Comparison of ENCODE assay signal across 20 mouse cellular contexts in genomic region chr2:63280911-63281310, GRCm38 (mm10).
DNase-seq lines count a peak whose midpoint lies in the region; ATAC-seq and TF ChIP-seq lines count a peak whose summit lies in the region.
"Had no signal": no experiment of that assay in that cellular context is flagged by ENCODE, and none has a peak within 500 bp of the region (broad histone marks: within the 10 kb centered on the region; RNA-seq: fewer than 3 reads in every experiment).

No protein-coding gene starts in this region.

- no peak overlapping the region for H3K9ac ChIP-seq in kidney, embryonic 15.5 days
- H3K9ac ChIP-seq in stomach, embryonic 14.5 days (replicated peaks; ENCODE audit: low read depth, low read length) = no peak overlapping the region
- H3K9ac ChIP-seq in forebrain, postnatal 0 days = no peak overlapping the region
- H3K9ac ChIP-seq in hindbrain, embryonic 16.5 days (ENCODE audit: low read depth, low read length) = no peak overlapping the region
- H3K9ac ChIP-seq: embryonic facial prominence, embryonic 13.5 days; liver, postnatal 0 days; midbrain, embryonic 13.5 days had no signal

- H3K4me1 ChIP-seq in kidney, embryonic 15.5 days = no peaks in the 10 kb centered on the region
- H3K4me1 ChIP-seq in stomach, embryonic 14.5 days (ENCODE audit: control insufficient read depth, insufficient read depth, low read length) = no peaks in the 10 kb centered on the region
- H3K4me1 ChIP-seq in forebrain, postnatal 0 days (ENCODE audit: insufficient read depth) = no peaks in the 10 kb centered on the region
- no peaks in the 10 kb centered on the region for H3K4me1 ChIP-seq in hindbrain, embryonic 16.5 days (ENCODE audit: control insufficient read depth, insufficient read depth, low read depth, low read length)
- H3K4me1 ChIP-seq: embryonic facial prominence, embryonic 13.5 days; heart, embryonic 10.5 days; hindbrain, embryonic 10.5 days; midbrain, embryonic 13.5 days had no signal

- no peak overlapping the region for H3K27ac ChIP-seq in kidney, embryonic 15.5 days
- no peak overlapping the region for H3K27ac ChIP-seq in stomach, embryonic 14.5 days (ENCODE audit: low read length)
- H3K27ac ChIP-seq in forebrain, postnatal 0 days (ENCODE audit: low read depth, low read length) = no peak overlapping the region
- no peak overlapping the region for H3K27ac ChIP-seq in hindbrain, embryonic 16.5 days (ENCODE audit: low read depth, low read length)
- H3K27ac ChIP-seq: embryonic facial prominence, embryonic 13.5 days; gastrocnemius, adult 2 months; heart, embryonic 10.5 days; hindbrain, embryonic 10.5 days; midbrain, embryonic 13.5 days had no signal

- H3K27me3 ChIP-seq in kidney, embryonic 15.5 days = no peaks in the 10 kb centered on the region
- no peaks in the 10 kb centered on the region for H3K27me3 ChIP-seq in stomach, embryonic 14.5 days (ENCODE audit: control insufficient read depth, insufficient read depth, low read length)
- H3K27me3 ChIP-seq in forebrain, postnatal 0 days (ENCODE audit: insufficient read depth, low read length) = no peaks in the 10 kb centered on the region
- H3K27me3 ChIP-seq in hindbrain, embryonic 16.5 days (replicated peaks; ENCODE audit: control insufficient read depth, insufficient read depth, low read length) = no peaks in the 10 kb centered on the region
- H3K27me3 ChIP-seq: CH12.LX; embryonic facial prominence, embryonic 13.5 days; midbrain, embryonic 13.5 days had no signal

- ATAC-seq in kidney, embryonic 15.5 days (replicated peaks; ENCODE audit: low FRiP score) = peak; percentile 94
- ATAC-seq in stomach, embryonic 14.5 days (ENCODE audit: insufficient number of reproducible peaks, insufficient read depth, low FRiP score, low read depth) = peak; percentile 89
- no peak for ATAC-seq in forebrain, postnatal 0 days
- no peak for ATAC-seq in hindbrain, embryonic 16.5 days
- ATAC-seq: forebrain, embryonic 16.5 days; liver, postnatal 0 days; midbrain, embryonic 13.5 days had no signal

- H3K4me2 ChIP-seq in kidney, embryonic 15.5 days = no peak overlapping the region
- no peak overlapping the region for H3K4me2 ChIP-seq in stomach, embryonic 14.5 days (replicated peaks; ENCODE audit: low read depth, low read length)
- H3K4me2 ChIP-seq in forebrain, postnatal 0 days (ENCODE audit: low read depth) = no peak overlapping the region
- H3K4me2 ChIP-seq in hindbrain, embryonic 16.5 days (ENCODE audit: low read length) = no peak overlapping the region
- H3K4me2 ChIP-seq: embryonic facial prominence, embryonic 13.5 days; midbrain, embryonic 13.5 days had no signal

- TF ChIP-seq CTCF in forebrain, postnatal 0 days (IDR thresholded peaks at IDR 0.05; ENCODE audit: low read depth) = no peak

- H3K36me3 ChIP-seq in kidney, embryonic 15.5 days = no peaks in the 10 kb centered on the region
- H3K36me3 ChIP-seq in stomach, embryonic 14.5 days (ENCODE audit: control insufficient read depth, insufficient read depth, low read length) = no peaks in the 10 kb centered on the region
- H3K36me3 ChIP-seq in forebrain, postnatal 0 days (ENCODE audit: insufficient read depth) = no peaks in the 10 kb centered on the region
- no peaks in the 10 kb centered on the region for H3K36me3 ChIP-seq in hindbrain, embryonic 16.5 days (ENCODE audit: control insufficient read depth, insufficient read depth, low read length)
- H3K36me3 ChIP-seq: embryonic facial prominence, embryonic 13.5 days; heart, embryonic 10.5 days; hindbrain, embryonic 10.5 days; midbrain, embryonic 13.5 days had no signal

- H3K4me3 ChIP-seq in kidney, embryonic 15.5 days (replicated peaks) = no peak overlapping the region
- H3K4me3 ChIP-seq in stomach, embryonic 14.5 days (ENCODE audit: low read depth, low read length) = no peak overlapping the region
- H3K4me3 ChIP-seq in forebrain, postnatal 0 days (ENCODE audit: low read depth, low read length) = no peak overlapping the region
- no peak overlapping the region for H3K4me3 ChIP-seq in hindbrain, embryonic 16.5 days (ENCODE audit: low read length)
- H3K4me3 ChIP-seq: embryonic facial prominence, embryonic 13.5 days; gastrocnemius, adult 2 months; heart, embryonic 10.5 days; hindbrain, embryonic 10.5 days; midbrain, embryonic 13.5 days; myocyte had no signal

- peak; percentile 3 for DNase-seq in urinary bladder, postnatal 14 days (ENCODE audit: low spot score)
- DNase-seq in urinary bladder, adult 18-20 months (ENCODE audit: low spot score in 2 of 2) = no peak
- DNase-seq in adrenal gland, postnatal 4 days (ENCODE audit: low spot score in 2 of 2) = no peak
- no peak for DNase-seq in forebrain, postnatal 0 days
- DNase-seq: cerebellum, adult 2 months; gastrocnemius, adult 2 months; liver, postnatal 0 days; lung, postnatal 10 days; right cerebral cortex, postnatal 14 days; spleen, adult 18-20 months had no signal

- H3K9me3 ChIP-seq in kidney, embryonic 15.5 days (replicated peaks) = no peaks in the 10 kb centered on the region
- H3K9me3 ChIP-seq in stomach, embryonic 14.5 days (ENCODE audit: control insufficient read depth, low read depth, low read length) = no peaks in the 10 kb centered on the region
- no peaks in the 10 kb centered on the region for H3K9me3 ChIP-seq in forebrain, postnatal 0 days (ENCODE audit: low read length)
- no peaks in the 10 kb centered on the region for H3K9me3 ChIP-seq in hindbrain, embryonic 16.5 days (ENCODE audit: control insufficient read depth, low read length)
- H3K9me3 ChIP-seq: embryonic facial prominence, embryonic 13.5 days; heart, embryonic 10.5 days; hindbrain, embryonic 10.5 days; midbrain, embryonic 13.5 days had no signal

Comparison
In these comparisons a context has a peak if more than half of its experiments do, and no peak if none do; other contexts are left out.
1. ATAC-seq: peak in kidney, embryonic 15.5 days (single experiment) and stomach, embryonic 14.5 days (single experiment); none in forebrain, postnatal 0 days (single experiment) and hindbrain, embryonic 16.5 days (single experiment).